In the genomic region with DNA sequence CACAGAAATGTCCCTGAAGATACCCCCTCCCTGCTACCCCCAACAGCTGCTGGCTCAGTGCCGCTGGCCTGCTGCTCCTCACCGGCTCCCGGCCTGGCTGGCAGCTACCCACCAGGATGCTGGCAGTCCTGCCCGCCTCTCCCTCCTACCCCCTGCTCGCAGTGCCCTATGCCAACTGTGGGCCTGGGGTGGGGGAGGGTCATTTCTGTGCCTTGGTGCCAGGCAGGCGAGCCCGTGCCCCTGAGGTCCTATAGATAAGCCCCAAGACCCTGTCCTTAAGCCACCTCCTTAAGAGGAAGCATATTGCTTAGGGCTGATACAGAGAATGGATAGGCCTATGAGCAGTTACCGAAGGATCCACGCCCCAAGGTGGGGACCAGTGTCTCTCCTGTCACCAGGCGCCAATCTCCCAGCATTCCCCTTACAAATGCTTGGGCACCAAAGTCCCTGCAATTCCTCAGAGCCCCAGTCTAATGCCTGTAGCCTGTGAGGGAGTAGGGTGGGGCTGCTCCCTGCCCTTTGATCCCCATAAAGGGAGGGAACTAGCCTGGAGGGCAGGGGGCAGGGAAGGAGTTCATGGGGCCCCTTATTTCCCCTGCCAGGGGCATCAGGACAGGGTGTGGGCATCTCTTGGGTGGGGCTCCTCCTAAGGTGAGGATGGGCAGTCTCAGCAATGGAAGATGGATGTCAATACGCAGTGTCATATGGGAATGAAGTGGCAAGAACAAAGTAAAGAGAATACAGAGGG, we compare ENCODE assay signal across 8 mouse cellular contexts. TPM values are rescaled to one million over a fixed set of nuclear protein-coding genes. Genes with fewer than 3 reads are reported as not detected.
DNase-seq lines count a peak whose midpoint lies in the region; ATAC-seq lines count a peak whose summit lies in the region.

No protein-coding gene starts in this region.

- WGBS in stomach, embryonic 14.5 days, result 69% methylated on average over 11 of the region's 11 CpGs

- no peak overlapping the region for H3K27ac ChIP-seq in stomach, embryonic 14.5 days (ENCODE audit: low read length)

- H3K4me1 ChIP-seq in stomach, embryonic 14.5 days (ENCODE audit: control insufficient read depth, insufficient read depth, low read length), result peaks cover 46% of the 10 kb centered on the region

- ATAC-seq in stomach, embryonic 14.5 days (ENCODE audit: insufficient number of reproducible peaks, insufficient read depth, low FRiP score, low read depth), result no peak

- H3K27me3 ChIP-seq in stomach, embryonic 14.5 days (ENCODE audit: control insufficient read depth, insufficient read depth, low read length), result no peaks in the 10 kb centered on the region

- DNase-seq in layer of hippocampus, adult 8-10 months (ENCODE audit: low spot score in 2 of 2), result peak; percentile 52 to 63
- DNase-seq in layer of hippocampus, adult 18-20 months (ENCODE audit: low spot score in 2 of 2), result no peak
- peak; percentile 42 for DNase-seq in CD4-positive helper T cell, adult 2 months (ENCODE audit: low read depth, low spot score)
- DNase-seq in adrenal gland, postnatal 25 days, result peak; percentile 64
- DNase-seq in gastrocnemius, postnatal 25 days, result peak; percentile 78
- peak; percentile 60 to 79 for DNase-seq in kidney, postnatal 36 days
- DNase-seq in retina, postnatal 1 day, result no peak

- no peaks in the 10 kb centered on the region for H3K36me3 ChIP-seq in stomach, embryonic 14.5 days (ENCODE audit: control insufficient read depth, insufficient read depth, low read length)

- H3K9me3 ChIP-seq in stomach, embryonic 14.5 days (ENCODE audit: control insufficient read depth, low read depth, low read length), result no peaks in the 10 kb centered on the region

- no peak overlapping the region for H3K9ac ChIP-seq in stomach, embryonic 14.5 days (replicated peaks; ENCODE audit: low read depth, low read length)

- H3K4me2 ChIP-seq in stomach, embryonic 14.5 days (replicated peaks; ENCODE audit: low read depth, low read length), result peak overlapping the region; percentile 12; the same call in 1 of the 2 replicates

- H3K4me3 ChIP-seq in stomach, embryonic 14.5 days (ENCODE audit: low read depth, low read length), result no peak overlapping the region

RNA-seq across cellular contexts. Expression of gene Zbtb7b, which starts 6.3 kb away (rescaled TPM):
- 10 to 100 TPM; 12.6 to 18.7 (median 15.9) TPM for total RNA-seq in layer of hippocampus, adult 8-10 months (2022)
- total RNA-seq in layer of hippocampus, adult 18-20 months (2021), result 10 to 100 TPM; 12.1 to 16.8 TPM
- 98.2 and 110 TPM in 2 replicates for total RNA-seq in adrenal gland, postnatal 25 days (2021)
- total RNA-seq in gastrocnemius, postnatal 25 days (2021), result 10 to 100 TPM; 23.0 to 23.7 TPM
- 4.5 and 5.7 TPM in 2 replicates for polyA plus RNA-seq in stomach, embryonic 14.5 days (2014; fragmentation: Nextera tagmentation; extraction: Ambion mirVana)

RNA-seq across cellular contexts. Expression of gene Lenep, which starts 14.3 kb away (rescaled TPM):
- total RNA-seq in layer of hippocampus, adult 8-10 months (2022), result 1 to 10 TPM; 1.9 to 7.1 (median 4.3) TPM
- 1 to 10 TPM; 2.5 to 4.4 TPM for total RNA-seq in layer of hippocampus, adult 18-20 months (2021)
- total RNA-seq in adrenal gland, postnatal 25 days (2021), result 3.1 TPM in 1 of 2 replicates, not detected in the other
- total RNA-seq in gastrocnemius, postnatal 25 days (2021), result 1 to 10 TPM in 1 of 2 experiments, not detected in 1; 1.2 TPM
- polyA plus RNA-seq in stomach, embryonic 14.5 days (2014; fragmentation: Nextera tagmentation; extraction: Ambion mirVana), result 0.55 TPM in 1 of 2 replicates, not detected in the other

RNA-seq across cellular contexts. Expression of gene Dcst1, which starts 23.3 kb away (rescaled TPM):
- total RNA-seq in layer of hippocampus, adult 8-10 months (2022), result under 1 TPM in 2 of 4 experiments, not detected in 2; 0.16 to 0.48 TPM
- not detected for total RNA-seq in layer of hippocampus, adult 18-20 months (2021)
- total RNA-seq in adrenal gland, postnatal 25 days (2021), result 0.55 TPM in 1 of 2 replicates, not detected in the other
- not detected for total RNA-seq in gastrocnemius, postnatal 25 days (2021)
- 0.11 and 0.55 TPM in 2 replicates for polyA plus RNA-seq in stomach, embryonic 14.5 days (2014; fragmentation: Nextera tagmentation; extraction: Ambion mirVana)

RNA-seq across cellular contexts. Expression of gene Flad1, which starts 23.4 kb away (rescaled TPM):
- total RNA-seq in layer of hippocampus, adult 8-10 months (2022), result 10 to 100 TPM; 35.8 to 37.8 (median 37.1) TPM
- 10 to 100 TPM; 39.8 to 39.9 TPM for total RNA-seq in layer of hippocampus, adult 18-20 months (2021)
- total RNA-seq in adrenal gland, postnatal 25 days (2021), result 34.7 and 35.4 TPM in 2 replicates
- 10 to 100 TPM; 43.3 to 44.5 TPM for total RNA-seq in gastrocnemius, postnatal 25 days (2021)
- polyA plus RNA-seq in stomach, embryonic 14.5 days (2014; fragmentation: Nextera tagmentation; extraction: Ambion mirVana), result 22.3 and 24.5 TPM in 2 replicates

RNA-seq across cellular contexts. Expression of gene Dcst2, which starts 26.5 kb away (rescaled TPM):
- under 1 TPM; 0.32 to 0.47 (median 0.39) TPM for total RNA-seq in layer of hippocampus, adult 8-10 months (2022)
- total RNA-seq in layer of hippocampus, adult 18-20 months (2021), result under 1 TPM; 0.22 to 0.41 TPM
- total RNA-seq in adrenal gland, postnatal 25 days (2021), result 0.38 and 0.76 TPM in 2 replicates
- not detected for total RNA-seq in gastrocnemius, postnatal 25 days (2021)
- 0.18 and 0.42 TPM in 2 replicates for polyA plus RNA-seq in stomach, embryonic 14.5 days (2014; fragmentation: Nextera tagmentation; extraction: Ambion mirVana)

Comparison
In these comparisons a context has a peak if more than half of its experiments do, and no peak if none do; other contexts are left out.
1. DNase-seq: peak in layer of hippocampus, adult 8-10 months (2 of 2), CD4-positive helper T cell, adult 2 months (single experiment), adrenal gland, postnatal 25 days (single experiment), gastrocnemius, postnatal 25 days (single experiment) and kidney, postnatal 36 days (2 of 2); none in layer of hippocampus, adult 18-20 months (0 of 2) and retina, postnatal 1 day (single experiment).